Mouse (Mus musculus) midbrain, embryonic 13.5 days (tissue): ENCODE measurements at regions not wholly inside any gene's neighbourhood (a gene's known extent, or its start where the extent isn't known, plus 50 kb on each side); places are given as distances from the start of the nearest gene placed in this dataset.

Experiments used
- ATAC-seq: fragments of 200-750 bp; cut with Nextera tagmentation; 2 replicates; pipeline ENCODE4 v1.8.0; 2017; ENCODE audit warnings: mild to moderate bottlenecking, moderate TSS enrichment, moderate library complexity
- H3K27ac ChIP-seq: fragments of 300-500 bp; sonication (generic); 2 replicates; pipeline ENCODE4 v1.5.1; 2015; ENCODE audit warnings: inconsistent platforms, mild to moderate bottlenecking, moderate library complexity
- H3K27me3 ChIP-seq: fragments of 300-500 bp; sonication (generic); 2 replicates; pipeline ENCODE4 v1.6.1; 2015; ENCODE audit warnings: mild to moderate bottlenecking, inconsistent platforms
- H3K36me3 ChIP-seq: fragments of 300-500 bp; sonication (generic); 2 replicates; pipeline ENCODE4 v1.6.1; 2015; ENCODE audit warnings: mild to moderate bottlenecking, inconsistent platforms
- H3K4me1 ChIP-seq: fragments of 300-500 bp; sonication (generic); replicated peaks from 2 replicates; pipeline ENCODE4 v1.6.1; 2015; ENCODE audit warnings: inconsistent platforms
- H3K4me2 ChIP-seq: fragments of 300-500 bp; sonication (generic); replicated peaks from 2 replicates; pipeline ENCODE4 v1.6.1; 2015; ENCODE audit warnings: moderate library complexity, mild to moderate bottlenecking, inconsistent platforms
- H3K4me3 ChIP-seq: fragments of 300-500 bp; sonication (generic); replicated peaks from 2 replicates; pipeline ENCODE4 v1.5.1; 2015; ENCODE audit warnings: mild to moderate bottlenecking, inconsistent platforms
- H3K9ac ChIP-seq: fragments of 300-500 bp; sonication (generic); replicated peaks from 2 replicates; pipeline ENCODE4 v1.6.1; 2015; ENCODE audit warnings: mild to moderate bottlenecking, inconsistent platforms
- H3K9me3 ChIP-seq: fragments of 300-500 bp; sonication (generic); 2 replicates; pipeline ENCODE4 v1.6.1; 2016; ENCODE audit warnings: mild to moderate bottlenecking, inconsistent platforms
- WGBS: fragments of 180-500 bp; shearing (Covaris S2); methylation state at CpG from one replicate; pipeline ENCODE4 v1.1.7; 2015; 5-methylcytosine and 5-hydroxymethylcytosine counted together

- no peaks in the 10 kb centered on the region for H3K36me3 ChIP-seq
- no peaks in the 10 kb centered on the region for H3K4me1 ChIP-seq
- ATAC-seq, result no peak
- no peak overlapping the region for H3K4me3 ChIP-seq
- H3K9me3 ChIP-seq, result no peaks in the 10 kb centered on the region
- H3K4me2 ChIP-seq, result no peak overlapping the region
- no peak overlapping the region for H3K9ac ChIP-seq
- no peaks in the 10 kb centered on the region for H3K27me3 ChIP-seq
- 85% methylated on average over 6 of the region's 6 CpGs for WGBS
- H3K27ac ChIP-seq, result no peak overlapping the region
Observed at GRCm38 (mm10) chr5:46488140-46488942, 630.9 kb upstream of the Lcorl start.

GRCm38 (mm10) chr5:46486740-46487326 is 629.4 kb upstream of the Lcorl start:
- 89% methylated on average over 1 of the region's 1 CpGs for WGBS
- Histone ChIP-seq H3K4me1 (no peaks in the 10 kb centered on the region), H3K27ac (no peak overlapping the region), H3K4me2 (no peak overlapping the region), H3K36me3 (no peaks in the 10 kb centered on the region), H3K9me3 (no peaks in the 10 kb centered on the region), H3K9ac (no peak overlapping the region), H3K4me3 (no peak overlapping the region), H3K27me3 (no peaks in the 10 kb centered on the region)
- no peak for ATAC-seq

GRCm38 (mm10) chr5:46456356-46456755 is 598.9 kb upstream of the Lcorl start:
- no peak for ATAC-seq
- Histone ChIP-seq H3K4me1 (no peaks in the 10 kb centered on the region), H3K36me3 (no peaks in the 10 kb centered on the region), H3K4me3 (no peak overlapping the region), H3K9ac (no peak overlapping the region), H3K27ac (no peak overlapping the region), H3K9me3 (no peaks in the 10 kb centered on the region), H3K27me3 (no peaks in the 10 kb centered on the region), H3K4me2 (no peak overlapping the region)
- 93% methylated on average over 3 of the region's 3 CpGs for WGBS

- 71% methylated on average over 4 of the region's 4 CpGs for WGBS
- Histone ChIP-seq H3K36me3 (no peaks in the 10 kb centered on the region), H3K4me2 (no peak overlapping the region), H3K27me3 (no peaks in the 10 kb centered on the region), H3K9ac (no peak overlapping the region), H3K27ac (no peak overlapping the region), H3K4me1 (peaks cover 19% of the 10 kb centered on the region), H3K4me3 (no peak overlapping the region), H3K9me3 (no peaks in the 10 kb centered on the region)
- ATAC-seq, result no peak
Observed at GRCm38 (mm10) chr5:46448274-46448673, 590.9 kb upstream of the Lcorl start.

- Histone ChIP-seq H3K27me3 (no peaks in the 10 kb centered on the region), H3K27ac (no peak overlapping the region), H3K4me2 (no peak overlapping the region), H3K36me3 (no peaks in the 10 kb centered on the region), H3K9me3 (no peaks in the 10 kb centered on the region), H3K9ac (no peak overlapping the region), H3K4me1 (peaks cover 19% of the 10 kb centered on the region), H3K4me3 (no peak overlapping the region)
- WGBS, result 59% methylated on average over 3 of the region's 3 CpGs
- no peak for ATAC-seq
Observed at GRCm38 (mm10) chr5:46445844-46446243, 588.4 kb upstream of the Lcorl start.

- H3K4me2 ChIP-seq, result peak overlapping the region; percentile 21
- H3K4me1 ChIP-seq, result peaks cover 19% of the 10 kb centered on the region
- peak; percentile 83 for ATAC-seq
- no peak overlapping the region for H3K27ac ChIP-seq
- no peaks in the 10 kb centered on the region for H3K36me3 ChIP-seq
- H3K4me3 ChIP-seq, result no peak overlapping the region
- 7% methylated on average over 7 of the region's 7 CpGs for WGBS
- no peaks in the 10 kb centered on the region for H3K9me3 ChIP-seq
- H3K9ac ChIP-seq, result no peak overlapping the region
- H3K27me3 ChIP-seq, result no peaks in the 10 kb centered on the region
Observed at GRCm38 (mm10) chr5:46445122-46445521, 587.7 kb upstream of the Lcorl start.

- no peaks in the 10 kb centered on the region for H3K9me3 ChIP-seq
- H3K4me2 ChIP-seq, result no peak overlapping the region
- H3K4me3 ChIP-seq, result no peak overlapping the region
- 15% methylated on average over 12 of the region's 12 CpGs for WGBS
- H3K27ac ChIP-seq, result no peak overlapping the region
- no peak overlapping the region for H3K9ac ChIP-seq
- peaks cover 16% of the 10 kb centered on the region for H3K4me1 ChIP-seq
- no peaks in the 10 kb centered on the region for H3K27me3 ChIP-seq
- H3K36me3 ChIP-seq, result no peaks in the 10 kb centered on the region
- ATAC-seq, result no peak
Observed at GRCm38 (mm10) chr5:46443805-46444340, 586.5 kb upstream of the Lcorl start.

GRCm38 (mm10) chr5:46442600-46443248 is 585.3 kb upstream of the Lcorl start:
- 75% methylated on average over 6 of the region's 6 CpGs for WGBS
- ATAC-seq, result peak; percentile 51; the same call in 1 of the 2 replicates
- Histone ChIP-seq H3K4me2 (no peak overlapping the region), H3K4me3 (no peak overlapping the region), H3K9me3 (no peaks in the 10 kb centered on the region), H3K27ac (no peak overlapping the region), H3K9ac (no peak overlapping the region), H3K27me3 (no peaks in the 10 kb centered on the region), H3K4me1 (peaks cover 14% of the 10 kb centered on the region), H3K36me3 (no peaks in the 10 kb centered on the region)

GRCm38 (mm10) chr5:46441716-46442115 is 584.3 kb upstream of the Lcorl start:
- no peaks in the 10 kb centered on the region for H3K27me3 ChIP-seq
- H3K9ac ChIP-seq, result no peak overlapping the region
- H3K36me3 ChIP-seq, result no peaks in the 10 kb centered on the region
- peaks cover 14% of the 10 kb centered on the region for H3K4me1 ChIP-seq
- no peak overlapping the region for H3K4me2 ChIP-seq
- H3K27ac ChIP-seq, result no peak overlapping the region
- H3K4me3 ChIP-seq, result no peak overlapping the region
- no peak for ATAC-seq
- no peaks in the 10 kb centered on the region for H3K9me3 ChIP-seq

GRCm38 (mm10) chr5:46431644-46432367 is 574.4 kb upstream of the Lcorl start:
- Histone ChIP-seq H3K9ac (no peak overlapping the region), H3K4me3 (no peak overlapping the region), H3K36me3 (no peaks in the 10 kb centered on the region), H3K4me2 (no peak overlapping the region), H3K27ac (no peak overlapping the region), H3K4me1 (no peaks in the 10 kb centered on the region), H3K27me3 (no peaks in the 10 kb centered on the region), H3K9me3 (no peaks in the 10 kb centered on the region)
- WGBS, result 31% methylated on average over 3 of the region's 3 CpGs
- ATAC-seq, result no peak

GRCm38 (mm10) chr5:46422738-46423137 is 565.3 kb upstream of the Lcorl start:
- no peaks in the 10 kb centered on the region for H3K9me3 ChIP-seq
- 43% methylated on average over 3 of the region's 3 CpGs for WGBS

GRCm38 (mm10) chr5:46406969-46407368 is 549.6 kb upstream of the Lcorl start:
- no peaks in the 10 kb centered on the region for H3K27me3 ChIP-seq
- H3K9ac ChIP-seq, result no peak overlapping the region
- H3K27ac ChIP-seq, result no peak overlapping the region
- no peaks in the 10 kb centered on the region for H3K4me1 ChIP-seq
- H3K4me2 ChIP-seq, result no peak overlapping the region
- ATAC-seq, result no peak
- no peak overlapping the region for H3K4me3 ChIP-seq
- H3K9me3 ChIP-seq, result no peaks in the 10 kb centered on the region
- H3K36me3 ChIP-seq, result no peaks in the 10 kb centered on the region
- 66% methylated on average over 2 of the region's 2 CpGs for WGBS

More at GRCm38 (mm10) chr5:46422738-46423137, 565.3 kb upstream of the Lcorl start:
- no peaks in the 10 kb centered on the region for H3K4me1 ChIP-seq
- H3K9ac ChIP-seq, result no peak overlapping the region
- no peak for ATAC-seq
- H3K27ac ChIP-seq, result no peak overlapping the region
- no peak overlapping the region for H3K4me3 ChIP-seq
- H3K36me3 ChIP-seq, result no peaks in the 10 kb centered on the region
- no peak overlapping the region for H3K4me2 ChIP-seq
- H3K27me3 ChIP-seq, result no peaks in the 10 kb centered on the region
